Mouse (Mus musculus) urinary bladder, postnatal 4 days (tissue): ENCODE data around the gene Spz1.
A peak's percentile ranks its signal among the peaks of the same experiment; 100 is the strongest.
"Not testable (repeated sequence)": the region's sequence is repeated elsewhere in the genome, so short reads cannot be mapped to it uniquely, and the experiment has no call there.

Experiments
- DNase-seq, 2 experiments: peaks; one replicate each; pipeline ENCODE4 v3.0.0; 2021 to 2022; ENCODE audit warnings: low spot score in 2 of 2

Spz1 gene

GRCm38 (mm10) chr13:92576072-92576471 is at the start of gene Spz1:
TSS of gene Spz1 (minus strand) at chr13:92576172.
- no peak for DNase-seq

- DNase-seq: no peak
Observed at GRCm38 (mm10) chr13:92616459-92616858, 40.5 kb upstream of the Spz1 start.

GRCm38 (mm10) chr13:92615201-92615600 is 39.2 kb upstream of the Spz1 start:
- no peak for DNase-seq

- no peak for DNase-seq
Observed at GRCm38 (mm10) chr13:92613094-92613493, 37.1 kb upstream of the Spz1 start.

GRCm38 (mm10) chr13:92611917-92612316 is 35.9 kb upstream of the Spz1 start:
- DNase-seq: peak in 1 of 2 experiments; percentile 47

- DNase-seq: no peak
Observed at GRCm38 (mm10) chr13:92611254-92611784, 35.3 kb upstream of the Spz1 start.

GRCm38 (mm10) chr13:92610311-92611221 is 34.6 kb upstream of the Spz1 start, which contains the start of gene Serinc5:
TSS of gene Serinc5 (plus strand) at chr13:92611091.
- DNase-seq: peak; percentile 98

- DNase-seq: peak in 1 of 2 experiments; percentile 57
Observed at GRCm38 (mm10) chr13:92609486-92610310, 33.7 kb upstream of the Spz1 start.

GRCm38 (mm10) chr13:92605306-92605705 is 29.3 kb upstream of the Spz1 start:
- DNase-seq: not testable (repeated sequence)

- DNase-seq: no peak
Observed at GRCm38 (mm10) chr13:92595424-92595823, 19.5 kb upstream of the Spz1 start.

- DNase-seq: no peak
Observed at GRCm38 (mm10) chr13:92594907-92595306, 18.9 kb upstream of the Spz1 start.

GRCm38 (mm10) chr13:92594481-92594880 is 18.5 kb upstream of the Spz1 start:
- DNase-seq: no peak

- no peak for DNase-seq
Observed at GRCm38 (mm10) chr13:92593731-92594396, 17.9 kb upstream of the Spz1 start.

- DNase-seq: peak in 1 of 2 experiments; percentile 68
Observed at GRCm38 (mm10) chr13:92592786-92593635, 17.0 kb upstream of the Spz1 start.

GRCm38 (mm10) chr13:92592268-92592785 is 16.4 kb upstream of the Spz1 start:
- no peak for DNase-seq

- DNase-seq: no peak
Observed at GRCm38 (mm10) chr13:92591225-92591624, 15.3 kb upstream of the Spz1 start.

GRCm38 (mm10) chr13:92589255-92589654 is 13.3 kb upstream of the Spz1 start:
- no peak for DNase-seq

GRCm38 (mm10) chr13:92588704-92589103 is 12.7 kb upstream of the Spz1 start:
- DNase-seq: no peak

GRCm38 (mm10) chr13:92584094-92584717 is 8.2 kb upstream of the Spz1 start:
- no peak for DNase-seq
